Mouse (Mus musculus) CH12.LX (cell line): Measurements from ENCODE around the gene Mia2.

Experiments
- CTCF ChIP-seq, 2 experiments: IDR thresholded peaks in 1 of 2; conservative IDR thresholded peaks in 1 of 2; 2 replicates each; pipeline ENCODE4 v1.5.1; 2011 to 2012; ENCODE audit warnings: low read depth in 2 of 2, low read length in 2 of 2, improper control_type of control experiment in 1 of 2, inconsistent platforms in 1 of 2, mild to moderate bottlenecking in 1 of 2, moderate library complexity in 1 of 2
- ELF1 ChIP-seq: IDR thresholded peaks from 2 replicates; pipeline ENCODE4 v1.6.1; 2014; ENCODE audit warnings: low read depth, mild to moderate bottlenecking, inconsistent platforms, low read length, improper control_type of control experiment
- EP300 ChIP-seq: IDR thresholded peaks from 2 replicates; pipeline ENCODE4 v1.6.1; 2011; ENCODE audit warnings: low read length, improper control_type of control experiment
- GABPA ChIP-seq: IDR thresholded peaks from 2 replicates; pipeline ENCODE4 v1.6.1; 2012; ENCODE audit warnings: low read depth, low read length, improper control_type of control experiment, inconsistent platforms; ENCODE audit not compliant: insufficient replicate concordance
- MAX ChIP-seq: IDR thresholded peaks from 2 replicates; pipeline ENCODE4 v1.6.1; 2011; ENCODE audit warnings: low read length, improper control_type of control experiment
- MAZ ChIP-seq: IDR thresholded peaks from 2 replicates; pipeline ENCODE4 v1.6.1; 2012; ENCODE audit warnings: low read depth, mild to moderate bottlenecking, inconsistent platforms, low read length, improper control_type of control experiment, moderate library complexity
- NRF1 ChIP-seq: IDR thresholded peaks from 2 replicates; pipeline ENCODE4 v1.6.1; 2014; ENCODE audit warnings: low read depth, mild to moderate bottlenecking, inconsistent platforms, low read length, improper control_type of control experiment, moderate library complexity
- POLR2A ChIP-seq: IDR thresholded peaks from 2 replicates; pipeline ENCODE4 v1.6.1; 2011; ENCODE audit warnings: low read depth, mild to moderate bottlenecking, improper control_type of control experiment, low read length
- POLR2AphosphoS2 ChIP-seq: IDR thresholded peaks from 2 replicates; pipeline ENCODE4 v1.6.1; 2011; ENCODE audit warnings: low read depth, low read length, improper control_type of control experiment
- SIN3A ChIP-seq: IDR thresholded peaks from 2 replicates; pipeline ENCODE4 v1.6.1; 2012; ENCODE audit warnings: low read length, improper control_type of control experiment, inconsistent platforms
- SMC3 ChIP-seq: IDR thresholded peaks from 2 replicates; pipeline ENCODE4 v1.6.1; 2011; ENCODE audit warnings: low read depth, low read length, improper control_type of control experiment
- TCF12 ChIP-seq: IDR thresholded peaks from 2 replicates; pipeline ENCODE4 v1.6.1; 2014; ENCODE audit warnings: low read depth, mild to moderate bottlenecking, inconsistent platforms, low read length, improper control_type of control experiment
- ZNF384 ChIP-seq: IDR thresholded peaks from 2 replicates; pipeline ENCODE4 v1.6.1; 2012; ENCODE audit warnings: low read depth, low read length, improper control_type of control experiment, inconsistent platforms

- no peak for TF ChIP-seq EP300
- no peak for TF ChIP-seq POLR2A
- TF ChIP-seq CTCF (conservative IDR thresholded peaks at IDR 0.05 in 1 of 2, IDR thresholded peaks at IDR 0.05 in 1 of 2; ENCODE audit: low read depth in 2 of 2, low read length in 2 of 2) = no peak
- TF ChIP-seq SIN3A = no peak
- TF ChIP-seq SMC3 = no peak
- no peak for TF ChIP-seq TCF12
- TF ChIP-seq POLR2AphosphoS2 = no peak
- no peak for TF ChIP-seq GABPA
- TF ChIP-seq MAX = no peak
- no peak for TF ChIP-seq ELF1
- no peak for TF ChIP-seq NRF1
- TF ChIP-seq ZNF384 = no peak
- no peak for TF ChIP-seq MAZ
These were observed 71.0 kb downstream of the Mia2 start for GRCm38 (mm10) chr12:59166557-59166956.
